Mouse (Mus musculus): ENCODE data around the gene Klf9. TPM values are rescaled to one million over a fixed set of nuclear protein-coding genes. Genes with fewer than 3 reads are reported as not detected.
"Not testable (repeated sequence)": the region's sequence is repeated elsewhere in the genome, so short reads cannot be mapped to it uniquely, and the experiment has no call there.

Klf9 gene
- polyA plus RNA-seq, 1 experiment, result 6.3 TPM

DNA sequence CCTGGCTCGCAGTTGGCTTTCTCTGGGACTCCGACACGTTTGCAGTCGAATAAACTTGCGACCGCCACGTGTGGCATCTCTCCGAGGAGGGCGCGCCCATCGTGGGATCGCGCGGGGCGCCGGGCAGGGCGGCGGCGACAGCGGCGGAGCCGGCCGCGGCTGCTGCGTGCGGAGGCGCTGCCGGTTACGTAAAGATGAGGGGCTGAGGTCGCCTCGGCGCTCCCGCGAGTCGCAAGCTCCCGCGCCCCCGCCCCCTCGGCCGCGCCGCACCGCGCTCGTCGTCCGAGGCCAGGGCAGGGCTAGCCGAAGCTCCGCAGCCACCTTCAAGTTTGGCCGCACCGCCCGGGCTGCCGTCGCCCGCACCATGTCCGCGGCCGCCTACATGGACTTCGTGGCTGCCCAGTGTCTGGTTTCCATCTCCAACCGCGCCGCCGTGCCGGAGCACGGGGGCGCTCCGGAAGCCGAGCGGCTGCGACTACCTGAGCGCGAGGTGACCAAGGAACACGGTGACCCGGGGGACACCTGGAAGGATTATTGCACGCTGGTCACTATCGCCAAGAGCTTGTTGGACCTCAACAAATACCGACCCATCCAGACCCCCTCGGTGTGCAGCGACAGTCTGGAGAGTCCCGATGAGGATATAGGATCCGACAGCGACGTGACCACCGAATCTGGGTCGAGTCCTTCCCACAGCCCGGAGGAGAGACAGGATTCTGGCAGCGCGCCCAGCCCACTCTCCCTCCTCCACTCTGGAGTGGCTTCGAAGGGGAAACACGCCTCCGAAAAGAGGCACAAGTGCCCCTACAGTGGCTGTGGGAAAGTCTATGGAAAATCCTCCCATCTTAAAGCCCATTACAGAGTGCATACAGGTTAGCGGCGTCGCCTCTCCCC lies 610 bp downstream of the Klf9 start:
- no peaks in the 10 kb centered on the region for H3K36me3 ChIP-seq (ENCODE audit: control insufficient read depth, insufficient read depth, low read length)
- peak overlapping the region; percentile 83 for H3K4me3 ChIP-seq (ENCODE audit: extremely low read depth, insufficient read depth, insufficient read length)
- H3K27ac ChIP-seq (ENCODE audit: insufficient read depth, low read length), result peak overlapping the region; percentile 93
- peaks cover 7% of the 10 kb centered on the region; the same call in 1 of the 2 replicates for H3K27me3 ChIP-seq (ENCODE audit: control insufficient read depth, insufficient read depth, low read length)
- DNase-seq (ENCODE audit: low read depth in 1 of 2, low spot score in 2 of 2), result peak in 1 of 2 experiments; percentile 23
- H3K4me1 ChIP-seq (ENCODE audit: control insufficient read depth, insufficient read depth, insufficient read length), result peaks cover 4% of the 10 kb centered on the region; the same call in 1 of the 2 replicates
- TF ChIP-seq CTCF (IDR thresholded peaks at IDR 0.05; ENCODE audit: extremely low read depth, insufficient read depth, insufficient read length, insufficient replicate concordance), result no peak
- no peak for TF ChIP-seq POLR2A (IDR thresholded peaks at IDR 0.05; ENCODE audit: low read depth, low read length)
- WGBS, result 1% methylated on average over 87 of the region's 94 CpGs

DNA sequence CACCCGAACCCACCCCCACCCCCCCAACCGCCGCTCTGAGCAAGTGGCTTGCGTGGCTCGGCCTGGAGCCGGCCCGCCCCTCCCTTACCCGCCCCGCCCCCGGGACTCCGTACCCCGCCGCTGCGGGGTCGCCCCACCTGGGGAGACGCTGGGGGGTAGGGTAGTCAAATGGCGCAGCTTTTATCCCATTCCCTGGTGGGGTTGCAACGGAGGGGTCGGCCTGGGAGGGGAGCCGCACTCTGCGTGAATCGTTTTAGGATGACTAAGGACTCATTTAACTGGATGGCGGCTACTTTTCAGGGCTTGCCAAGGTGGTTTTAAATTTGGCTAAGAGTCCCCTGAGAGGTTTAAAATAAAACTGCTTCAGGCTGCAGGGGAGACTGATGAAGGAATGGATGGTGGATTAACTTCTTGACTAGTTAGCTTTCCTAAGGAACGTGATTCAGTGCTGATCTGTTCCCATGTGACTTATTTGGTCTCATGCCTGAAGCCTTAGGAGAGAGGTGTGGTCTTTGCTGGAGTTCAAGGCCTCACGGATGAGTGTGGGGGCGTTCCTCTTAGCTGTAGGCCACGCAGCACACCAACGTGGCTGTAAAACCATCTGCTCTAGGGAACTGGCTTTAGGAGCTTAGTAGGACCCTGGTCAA lies 1.5 kb downstream of the Klf9 start:
- Histone ChIP-seq H3K27me3 (ENCODE audit: control insufficient read depth, insufficient read depth, low read length) (peaks cover 7% of the 10 kb centered on the region; the same call in 1 of the 2 replicates), H3K4me3 (ENCODE audit: extremely low read depth, insufficient read depth, insufficient read length) (peak overlapping the region; percentile 83; the same call in 1 of the 2 replicates), H3K27ac (ENCODE audit: insufficient read depth, low read length) (peak overlapping the region; percentile 20; the same call in 1 of the 2 replicates), H3K36me3 (ENCODE audit: control insufficient read depth, insufficient read depth, low read length) (no peaks in the 10 kb centered on the region), H3K4me1 (ENCODE audit: control insufficient read depth, insufficient read depth, insufficient read length) (peaks cover 4% of the 10 kb centered on the region; the same call in 1 of the 2 replicates)
- no peak for DNase-seq (ENCODE audit: low read depth in 1 of 2, low spot score in 2 of 2)
- TF ChIP-seq POLR2A (IDR thresholded peaks at IDR 0.05; ENCODE audit: low read depth, low read length) (no peak), CTCF (IDR thresholded peaks at IDR 0.05; ENCODE audit: extremely low read depth, insufficient read depth, insufficient read length, insufficient replicate concordance) (no peak)
- 25% methylated on average over 28 of the region's 28 CpGs for WGBS

DNA sequence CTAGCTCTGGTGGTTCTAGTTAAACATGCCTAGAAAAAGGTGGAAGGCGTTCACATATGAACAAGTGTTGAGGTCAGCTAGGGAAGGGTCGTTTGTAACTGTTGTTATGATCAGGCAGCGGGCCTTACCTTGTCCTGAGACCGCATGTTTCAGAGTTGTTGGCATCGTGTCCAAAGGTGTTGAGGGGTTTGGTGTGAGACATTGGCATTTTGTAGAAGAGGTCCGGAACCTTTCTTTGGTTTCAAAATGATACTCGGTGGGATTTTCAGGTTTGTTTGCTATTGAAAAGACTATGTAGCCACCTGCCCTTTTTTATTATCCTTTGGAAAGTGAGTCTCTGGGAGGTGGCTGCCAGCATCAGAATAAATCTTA lies 2.0 kb downstream of the Klf9 start:
- 86% methylated on average over 7 of the region's 7 CpGs for WGBS

DNA sequence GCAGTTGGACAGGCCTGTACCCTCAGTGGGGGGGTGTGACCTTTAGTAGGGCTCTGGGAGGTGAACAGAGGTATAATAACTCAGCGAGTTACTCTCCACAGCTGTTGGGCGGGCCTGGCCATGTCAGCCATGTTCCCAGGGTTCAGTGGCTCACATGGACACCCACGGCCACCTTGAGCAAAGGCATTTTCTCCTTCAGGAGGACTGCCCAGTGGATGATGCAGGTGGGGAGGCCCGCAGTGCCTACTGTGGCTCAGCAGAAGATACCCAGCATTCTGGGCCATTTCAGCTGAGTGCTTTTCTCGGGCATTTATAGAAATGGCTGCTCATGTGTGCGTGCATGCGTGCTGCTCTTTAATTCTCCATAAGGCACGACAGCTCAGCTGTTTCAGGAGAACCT lies 2.5 kb downstream of the Klf9 start:
- 70% methylated on average over 8 of the region's 8 CpGs for WGBS
- H3K36me3 ChIP-seq (ENCODE audit: control insufficient read depth, insufficient read depth, low read length), result no peaks in the 10 kb centered on the region
- peak overlapping the region; percentile 3; the same call in 1 of the 2 replicates for H3K4me3 ChIP-seq (ENCODE audit: extremely low read depth, insufficient read depth, insufficient read length)
- peaks cover 4% of the 10 kb centered on the region; the same call in 1 of the 2 replicates for H3K4me1 ChIP-seq (ENCODE audit: control insufficient read depth, insufficient read depth, insufficient read length)
- H3K27me3 ChIP-seq (ENCODE audit: control insufficient read depth, insufficient read depth, low read length), result peaks cover 7% of the 10 kb centered on the region; the same call in 1 of the 2 replicates
- H3K27ac ChIP-seq (ENCODE audit: insufficient read depth, low read length), result no peak overlapping the region
- no peak for DNase-seq (ENCODE audit: low read depth in 1 of 2, low spot score in 2 of 2)
- TF ChIP-seq CTCF (IDR thresholded peaks at IDR 0.05; ENCODE audit: extremely low read depth, insufficient read depth, insufficient read length, insufficient replicate concordance) (no peak), POLR2A (IDR thresholded peaks at IDR 0.05; ENCODE audit: low read depth, low read length) (no peak)

More for the DNA sequence above, 2.0 kb downstream of the Klf9 start:
- peaks cover 7% of the 10 kb centered on the region; the same call in 1 of the 2 replicates for H3K27me3 ChIP-seq (ENCODE audit: control insufficient read depth, insufficient read depth, low read length)
- DNase-seq (ENCODE audit: low read depth in 1 of 2, low spot score in 2 of 2), result no peak
- H3K27ac ChIP-seq (ENCODE audit: insufficient read depth, low read length), result peak overlapping the region; percentile 20; the same call in 1 of the 2 replicates
- no peak for TF ChIP-seq CTCF (IDR thresholded peaks at IDR 0.05; ENCODE audit: extremely low read depth, insufficient read depth, insufficient read length, insufficient replicate concordance)
- no peak for TF ChIP-seq POLR2A (IDR thresholded peaks at IDR 0.05; ENCODE audit: low read depth, low read length)
- H3K4me3 ChIP-seq (ENCODE audit: extremely low read depth, insufficient read depth, insufficient read length), result peak overlapping the region; percentile 43; the same call in 1 of the 2 replicates
- H3K36me3 ChIP-seq (ENCODE audit: control insufficient read depth, insufficient read depth, low read length), result no peaks in the 10 kb centered on the region
- H3K4me1 ChIP-seq (ENCODE audit: control insufficient read depth, insufficient read depth, insufficient read length), result peaks cover 4% of the 10 kb centered on the region; the same call in 1 of the 2 replicates

DNA sequence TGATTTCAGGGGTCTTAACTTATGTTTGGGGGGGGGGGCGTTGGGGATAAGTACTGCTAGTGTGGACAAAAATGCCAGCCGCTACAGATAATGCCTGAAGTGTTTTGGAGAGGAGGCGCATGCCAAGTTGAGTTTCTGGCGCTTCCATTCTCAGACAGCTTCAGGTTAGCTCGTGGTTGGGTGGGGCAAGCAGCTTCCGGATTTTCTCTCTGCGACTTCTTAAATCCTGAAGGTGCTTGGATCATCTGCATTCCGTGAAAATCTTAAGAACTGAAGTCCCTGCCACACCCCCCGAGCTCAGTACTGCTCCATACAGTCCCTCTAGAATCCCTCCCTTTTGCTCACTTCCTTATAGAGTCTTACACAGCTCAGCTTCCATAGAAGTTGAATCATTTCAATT lies 3.0 kb downstream of the Klf9 start:
- no peak for DNase-seq (ENCODE audit: low read depth in 1 of 2, low spot score in 2 of 2)
- Histone ChIP-seq H3K27ac (ENCODE audit: insufficient read depth, low read length) (no peak overlapping the region), H3K36me3 (ENCODE audit: control insufficient read depth, insufficient read depth, low read length) (no peaks in the 10 kb centered on the region), H3K4me3 (ENCODE audit: extremely low read depth, insufficient read depth, insufficient read length) (0 out of 2 replicates have a peak overlapping the region, but pooled peaks have one; percentile 5), H3K4me1 (ENCODE audit: control insufficient read depth, insufficient read depth, insufficient read length) (peaks cover 4% of the 10 kb centered on the region; the same call in 1 of the 2 replicates), H3K27me3 (ENCODE audit: control insufficient read depth, insufficient read depth, low read length) (peaks cover 7% of the 10 kb centered on the region; the same call in 1 of the 2 replicates)
- TF ChIP-seq CTCF (IDR thresholded peaks at IDR 0.05; ENCODE audit: extremely low read depth, insufficient read depth, insufficient read length, insufficient replicate concordance) (no peak), POLR2A (IDR thresholded peaks at IDR 0.05; ENCODE audit: low read depth, low read length) (no peak)
- WGBS, result 76% methylated on average over 9 of the region's 9 CpGs

DNA sequence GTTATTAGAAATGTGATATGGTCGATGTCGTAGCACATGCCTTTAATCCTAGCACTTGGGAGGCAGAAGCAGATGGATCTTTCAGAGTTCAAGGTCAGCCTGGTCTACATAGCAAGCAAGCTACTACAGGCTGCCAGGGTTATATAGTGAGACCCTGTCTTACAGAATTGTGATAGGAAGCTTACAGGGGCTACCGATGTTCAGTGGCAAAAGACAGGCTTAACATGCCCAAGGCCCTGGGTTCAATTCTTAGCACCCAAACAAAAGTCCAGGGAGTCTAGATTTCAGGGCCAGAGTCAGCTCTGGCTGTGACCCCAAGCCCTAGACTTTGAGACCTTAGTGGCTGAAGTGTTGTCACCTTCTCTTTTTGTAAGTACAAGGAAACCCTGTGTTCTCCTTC lies 4.1 kb downstream of the Klf9 start:
- peaks cover 4% of the 10 kb centered on the region; the same call in 1 of the 2 replicates for H3K4me1 ChIP-seq (ENCODE audit: control insufficient read depth, insufficient read depth, insufficient read length)
- no peak overlapping the region for H3K4me3 ChIP-seq (ENCODE audit: extremely low read depth, insufficient read depth, insufficient read length)
- no peak overlapping the region for H3K27ac ChIP-seq (ENCODE audit: insufficient read depth, low read length)
- H3K27me3 ChIP-seq (ENCODE audit: control insufficient read depth, insufficient read depth, low read length), result peaks cover 7% of the 10 kb centered on the region; the same call in 1 of the 2 replicates
- H3K36me3 ChIP-seq (ENCODE audit: control insufficient read depth, insufficient read depth, low read length), result no peaks in the 10 kb centered on the region
- TF ChIP-seq CTCF (IDR thresholded peaks at IDR 0.05; ENCODE audit: extremely low read depth, insufficient read depth, insufficient read length, insufficient replicate concordance), result no peak
- no peak for TF ChIP-seq POLR2A (IDR thresholded peaks at IDR 0.05; ENCODE audit: low read depth, low read length)
- no peak for DNase-seq (ENCODE audit: low read depth in 1 of 2, low spot score in 2 of 2)
- WGBS, result 86% methylated on average over 3 of the region's 3 CpGs

DNA sequence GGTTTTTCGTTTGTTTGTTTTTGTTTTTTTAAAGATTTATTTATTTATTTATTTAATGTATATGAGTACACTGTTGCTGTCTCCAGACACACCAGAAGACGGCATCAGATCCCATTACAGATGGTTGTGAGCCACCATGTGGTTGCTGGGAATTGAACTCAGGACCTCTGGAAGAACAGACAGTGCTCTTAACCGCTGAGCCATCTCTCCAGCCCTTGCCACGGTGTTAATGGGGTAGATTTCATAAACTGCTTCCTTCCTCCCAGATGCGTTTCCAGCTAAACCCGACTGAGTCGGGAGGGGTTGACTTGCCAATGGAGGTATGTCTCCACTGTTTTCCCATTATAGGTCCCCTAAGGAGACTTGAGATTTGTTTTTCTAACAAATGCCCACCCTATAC lies 4.5 kb downstream of the Klf9 start:
- not testable (repeated sequence) for H3K27ac ChIP-seq (ENCODE audit: insufficient read depth, low read length); DNase-seq (ENCODE audit: low read depth in 1 of 2, low spot score in 2 of 2); H3K27me3 ChIP-seq (ENCODE audit: control insufficient read depth, insufficient read depth, low read length); H3K4me3 ChIP-seq (ENCODE audit: extremely low read depth, insufficient read depth, insufficient read length); H3K36me3 ChIP-seq (ENCODE audit: control insufficient read depth, insufficient read depth, low read length); H3K4me1 ChIP-seq (ENCODE audit: control insufficient read depth, insufficient read depth, insufficient read length)
- WGBS, result 87% methylated on average over 7 of the region's 7 CpGs

Measured in spleen, adult 2 months (tissue).